Mouse (Mus musculus): Measurements from ENCODE around the gene Mobp. TPM values are rescaled to one million over a fixed set of nuclear protein-coding genes. Genes with fewer than 3 reads are reported as not detected.

Mobp gene
- polyA plus RNA-seq, 1 experiment from 2014 or later: not detected

DNA sequence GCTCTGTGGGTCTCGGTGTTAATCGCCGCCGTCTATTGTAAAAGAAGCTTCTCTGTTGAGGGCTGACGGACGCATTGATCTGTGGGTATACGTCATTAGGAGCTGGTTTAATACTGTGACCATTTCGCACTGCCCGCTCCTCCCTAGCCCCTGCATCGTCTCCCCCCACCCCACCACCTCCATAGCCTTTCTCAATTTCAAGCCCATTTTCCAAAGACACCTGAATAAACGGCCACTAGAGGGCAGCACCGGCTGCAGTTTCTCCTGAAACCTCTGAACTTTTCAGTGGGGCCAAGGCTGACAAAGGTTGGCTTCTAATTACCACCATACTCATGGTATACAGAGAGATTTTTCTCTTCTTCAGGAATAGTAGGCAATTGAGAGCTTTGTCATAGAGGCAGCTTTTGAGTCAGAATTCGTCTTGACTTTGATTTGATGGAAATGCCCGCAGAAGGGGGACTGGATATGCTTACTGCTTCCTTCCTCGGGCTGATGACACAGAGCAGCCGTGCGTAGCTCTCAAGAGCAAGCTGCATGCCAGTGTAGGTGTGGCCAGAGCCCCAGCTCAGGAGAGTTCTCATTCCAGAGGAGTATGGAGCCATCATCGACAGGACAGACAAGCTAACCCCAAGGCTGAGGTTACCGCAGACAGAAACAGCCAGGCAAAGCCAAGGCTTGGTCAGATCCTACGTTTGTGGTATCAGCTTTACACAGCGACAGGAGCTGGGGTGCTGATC, 42.0 kb downstream of the Mobp start:
- H3K4me3 ChIP-seq: peak overlapping the region; percentile 41
- H3K4me1 ChIP-seq: no peaks in the 10 kb centered on the region
- ATAC-seq (ENCODE audit: insufficient number of reproducible peaks, insufficient read depth, low FRiP score, low TSS enrichment, low read depth): no peak
- no peaks in the 10 kb centered on the region for H3K9me3 ChIP-seq
- H3K9ac ChIP-seq: 0 out of 2 replicates have a peak overlapping the region, but pooled peaks have one; percentile 44
- H3K36me3 ChIP-seq: no peaks in the 10 kb centered on the region
- 25% methylated on average over 21 of the region's 21 CpGs for WGBS
- H3K27me3 ChIP-seq: peaks cover 9% of the 10 kb centered on the region
- H3K4me2 ChIP-seq: peak overlapping the region; percentile 57
- H3K27ac ChIP-seq: no peak overlapping the region

GRCm38 (mm10) chr9:120192742-120193141, 43.2 kb downstream of the Mobp start:
- Histone ChIP-seq H3K4me2 (no peak overlapping the region), H3K27ac (no peak overlapping the region), H3K36me3 (no peaks in the 10 kb centered on the region), H3K4me1 (no peaks in the 10 kb centered on the region), H3K9me3 (no peaks in the 10 kb centered on the region), H3K4me3 (no peak overlapping the region), H3K9ac (no peak overlapping the region), H3K27me3 (peaks cover 9% of the 10 kb centered on the region)
- ATAC-seq (ENCODE audit: insufficient number of reproducible peaks, insufficient read depth, low FRiP score, low TSS enrichment, low read depth): no peak
- 73% methylated on average over 7 of the region's 7 CpGs for WGBS

DNA sequence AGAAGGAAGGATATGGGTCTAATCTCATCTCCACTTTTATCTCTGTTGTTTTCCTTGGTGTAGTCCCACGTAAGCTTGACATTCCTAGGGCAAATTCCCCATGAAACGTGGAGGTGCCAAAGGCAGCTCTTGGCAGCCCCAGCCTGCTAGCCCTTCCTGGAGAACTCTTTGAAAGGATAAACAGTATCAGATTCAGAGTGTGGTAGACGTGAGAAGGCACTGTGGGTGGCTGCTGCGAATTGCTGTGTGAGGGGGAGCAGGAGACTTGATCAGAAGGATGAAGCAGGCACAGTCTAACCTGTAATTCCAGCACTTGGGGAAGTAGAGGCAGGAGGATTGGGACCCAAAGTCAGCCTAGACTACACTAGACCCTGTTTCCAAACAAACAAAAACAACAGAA, 51.4 kb downstream of the Mobp start:
- no peaks in the 10 kb centered on the region for H3K36me3 ChIP-seq
- WGBS: 58% methylated on average over 4 of the region's 4 CpGs
- no peak overlapping the region for H3K27ac ChIP-seq
- no peaks in the 10 kb centered on the region for H3K9me3 ChIP-seq
- no peak for ATAC-seq (ENCODE audit: insufficient number of reproducible peaks, insufficient read depth, low FRiP score, low TSS enrichment, low read depth)
- peaks cover 3% of the 10 kb centered on the region for H3K27me3 ChIP-seq
- H3K4me3 ChIP-seq: no peak overlapping the region
- H3K9ac ChIP-seq: no peak overlapping the region
- no peaks in the 10 kb centered on the region for H3K4me1 ChIP-seq
- no peak overlapping the region for H3K4me2 ChIP-seq

- peaks cover 3% of the 10 kb centered on the region for H3K27me3 ChIP-seq
- ATAC-seq (ENCODE audit: insufficient number of reproducible peaks, insufficient read depth, low FRiP score, low TSS enrichment, low read depth): no peak
- H3K36me3 ChIP-seq: no peaks in the 10 kb centered on the region
- no peak overlapping the region for H3K27ac ChIP-seq
- H3K9me3 ChIP-seq: no peaks in the 10 kb centered on the region
- no peak overlapping the region for H3K4me2 ChIP-seq
- no peak overlapping the region for H3K4me3 ChIP-seq
- H3K9ac ChIP-seq: no peak overlapping the region
- WGBS: 84% methylated on average over 7 of the region's 7 CpGs
- no peaks in the 10 kb centered on the region; the same call in 1 of the 2 replicates for H3K4me1 ChIP-seq
These were observed 52.2 kb downstream of the Mobp start for GRCm38 (mm10) chr9:120201743-120202142.

DNA sequence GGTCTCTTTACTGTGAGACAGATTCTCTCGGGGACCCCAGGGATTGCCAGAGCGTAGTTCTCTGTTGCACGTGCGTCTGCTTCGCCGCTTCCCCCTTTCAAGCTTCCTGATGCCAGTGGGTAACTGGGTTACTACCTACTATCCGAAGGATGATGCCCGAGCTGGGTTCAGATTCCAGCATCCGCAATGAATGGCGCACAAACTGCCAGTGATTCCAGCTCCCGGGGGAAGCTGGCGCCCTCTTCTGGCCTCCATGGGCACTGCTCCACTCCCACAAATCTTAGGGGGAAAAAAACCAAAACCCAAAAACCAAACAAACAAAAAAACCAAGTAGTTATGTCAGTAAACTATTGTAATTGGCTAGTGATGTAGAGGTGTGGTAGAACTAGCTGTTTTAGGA, 53.2 kb downstream of the Mobp start:
- Histone ChIP-seq H3K27ac (no peak overlapping the region), H3K9ac (no peak overlapping the region), H3K4me2 (no peak overlapping the region), H3K9me3 (no peaks in the 10 kb centered on the region), H3K27me3 (peaks cover 3% of the 10 kb centered on the region), H3K36me3 (no peaks in the 10 kb centered on the region), H3K4me1 (peaks cover 6% of the 10 kb centered on the region; the same call in 1 of the 2 replicates), H3K4me3 (no peak overlapping the region)
- 18% methylated on average over 12 of the region's 12 CpGs for WGBS
- ATAC-seq (ENCODE audit: insufficient number of reproducible peaks, insufficient read depth, low FRiP score, low TSS enrichment, low read depth): no peak

DNA sequence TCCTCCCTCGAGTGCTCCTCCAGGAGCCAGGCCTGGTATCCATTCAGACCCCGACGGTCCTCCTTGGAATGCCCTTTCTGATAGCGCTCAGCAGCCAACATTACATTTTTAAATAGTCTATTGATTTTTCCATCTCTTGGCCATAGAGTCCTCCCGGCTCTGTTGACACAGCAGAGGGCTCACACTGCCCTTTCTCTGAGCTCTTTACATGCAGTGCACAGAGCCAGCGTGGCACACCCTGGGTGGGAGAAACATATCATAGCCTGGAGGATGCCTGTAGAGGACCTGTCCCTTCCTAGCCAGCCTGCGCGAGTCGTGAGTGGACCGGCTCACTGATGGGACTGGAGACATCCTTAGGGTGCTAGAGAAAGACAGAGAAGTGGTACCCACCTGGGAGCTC, 54.4 kb downstream of the Mobp start:
- no peak overlapping the region for H3K27ac ChIP-seq
- no peak overlapping the region for H3K4me3 ChIP-seq
- H3K9me3 ChIP-seq: no peaks in the 10 kb centered on the region
- no peak for ATAC-seq (ENCODE audit: insufficient number of reproducible peaks, insufficient read depth, low FRiP score, low TSS enrichment, low read depth)
- peaks cover 6% of the 10 kb centered on the region; the same call in 1 of the 2 replicates for H3K4me1 ChIP-seq
- H3K4me2 ChIP-seq: no peak overlapping the region
- no peak overlapping the region for H3K9ac ChIP-seq
- WGBS: 87% methylated on average over 10 of the region's 10 CpGs
- peaks cover 3% of the 10 kb centered on the region for H3K27me3 ChIP-seq
- no peaks in the 10 kb centered on the region for H3K36me3 ChIP-seq

GRCm38 (mm10) chr9:120206897-120207296, 57.4 kb downstream of the Mobp start:
- no peak for ATAC-seq (ENCODE audit: insufficient number of reproducible peaks, insufficient read depth, low FRiP score, low TSS enrichment, low read depth)
- peak overlapping the region; percentile 29 for H3K27ac ChIP-seq

GRCm38 (mm10) chr9:120210068-120210467, 60.6 kb downstream of the Mobp start:
- H3K4me2 ChIP-seq: no peak overlapping the region
- H3K36me3 ChIP-seq: no peaks in the 10 kb centered on the region
- no peak overlapping the region for H3K9ac ChIP-seq
- H3K27me3 ChIP-seq: no peaks in the 10 kb centered on the region
- H3K27ac ChIP-seq: no peak overlapping the region
- no peak for ATAC-seq (ENCODE audit: insufficient number of reproducible peaks, insufficient read depth, low FRiP score, low TSS enrichment, low read depth)
- 78% methylated on average over 4 of the region's 4 CpGs for WGBS
- H3K4me3 ChIP-seq: no peak overlapping the region
- H3K9me3 ChIP-seq: no peaks in the 10 kb centered on the region
- H3K4me1 ChIP-seq: peaks cover 6% of the 10 kb centered on the region; the same call in 1 of the 2 replicates

More at GRCm38 (mm10) chr9:120206897-120207296, 57.4 kb downstream of the Mobp start:
- Histone ChIP-seq H3K4me2 (peak overlapping the region; percentile 24), H3K36me3 (no peaks in the 10 kb centered on the region), H3K27me3 (peaks cover 1% of the 10 kb centered on the region; the same call in 1 of the 2 replicates), H3K9ac (no peak overlapping the region; the same call in 1 of the 2 replicates), H3K4me1 (peaks cover 6% of the 10 kb centered on the region; the same call in 1 of the 2 replicates), H3K4me3 (no peak overlapping the region), H3K9me3 (no peaks in the 10 kb centered on the region)
- 38% methylated on average over 17 of the region's 17 CpGs for WGBS

- ATAC-seq (ENCODE audit: insufficient number of reproducible peaks, insufficient read depth, low FRiP score, low TSS enrichment, low read depth): no peak
- no peak overlapping the region for H3K27ac ChIP-seq
- H3K4me1 ChIP-seq: peaks cover 10% of the 10 kb centered on the region; the same call in 1 of the 2 replicates
- H3K9ac ChIP-seq: no peak overlapping the region
- H3K27me3 ChIP-seq: no peaks in the 10 kb centered on the region
- H3K4me3 ChIP-seq: no peak overlapping the region
- H3K4me2 ChIP-seq: no peak overlapping the region
- H3K9me3 ChIP-seq: no peaks in the 10 kb centered on the region
- no peaks in the 10 kb centered on the region for H3K36me3 ChIP-seq
- 75% methylated on average over 4 of the region's 4 CpGs for WGBS
These were observed 61.4 kb downstream of the Mobp start for GRCm38 (mm10) chr9:120210865-120211264.

GRCm38 (mm10) chr9:120212936-120213335, 63.4 kb downstream of the Mobp start:
- Histone ChIP-seq H3K9ac (no peak overlapping the region), H3K27me3 (no peaks in the 10 kb centered on the region), H3K9me3 (no peaks in the 10 kb centered on the region), H3K36me3 (no peaks in the 10 kb centered on the region), H3K27ac (no peak overlapping the region), H3K4me1 (0 out of 2 replicates have a peak, but pooled peaks cover 4% of the 10 kb centered on the region), H3K4me3 (no peak overlapping the region), H3K4me2 (no peak overlapping the region)
- ATAC-seq (ENCODE audit: insufficient number of reproducible peaks, insufficient read depth, low FRiP score, low TSS enrichment, low read depth): no peak
- 79% methylated on average over 6 of the region's 6 CpGs for WGBS

DNA sequence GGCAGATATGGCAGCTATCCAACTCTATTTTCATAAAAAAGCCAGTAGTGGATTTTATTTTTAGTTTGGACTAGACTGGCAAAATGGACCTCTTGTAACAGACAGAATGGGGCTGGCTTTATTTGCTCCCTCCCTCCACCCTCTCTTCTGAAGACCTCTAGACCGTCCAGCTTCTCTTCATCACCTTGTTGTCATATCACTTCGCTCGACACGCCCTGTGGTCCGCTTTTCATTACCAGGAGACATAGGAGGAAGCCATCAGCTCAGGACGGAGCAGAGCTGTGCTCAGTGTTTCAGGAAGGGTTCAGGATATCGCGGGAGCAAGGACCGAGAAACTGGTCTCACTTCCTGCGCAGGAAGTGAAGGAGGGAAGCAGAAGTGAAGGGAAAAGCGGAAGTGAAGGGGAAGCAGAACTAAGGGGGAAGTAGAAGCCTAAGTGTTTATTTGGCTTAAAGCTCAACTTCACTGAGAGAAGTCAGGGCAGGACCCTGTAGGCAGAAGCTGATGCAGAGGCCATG, 65.5 kb downstream of the Mobp start:
- Histone ChIP-seq H3K4me2 (no peak overlapping the region), H3K4me3 (no peak overlapping the region), H3K9ac (no peak overlapping the region), H3K9me3 (no peaks in the 10 kb centered on the region), H3K27ac (no peak overlapping the region), H3K36me3 (no peaks in the 10 kb centered on the region), H3K4me1 (0 out of 2 replicates have a peak, but pooled peaks cover 4% of the 10 kb centered on the region), H3K27me3 (no peaks in the 10 kb centered on the region)
- no peak for ATAC-seq (ENCODE audit: insufficient number of reproducible peaks, insufficient read depth, low FRiP score, low TSS enrichment, low read depth)
- WGBS: 87% methylated on average over 11 of the region's 11 CpGs

DNA sequence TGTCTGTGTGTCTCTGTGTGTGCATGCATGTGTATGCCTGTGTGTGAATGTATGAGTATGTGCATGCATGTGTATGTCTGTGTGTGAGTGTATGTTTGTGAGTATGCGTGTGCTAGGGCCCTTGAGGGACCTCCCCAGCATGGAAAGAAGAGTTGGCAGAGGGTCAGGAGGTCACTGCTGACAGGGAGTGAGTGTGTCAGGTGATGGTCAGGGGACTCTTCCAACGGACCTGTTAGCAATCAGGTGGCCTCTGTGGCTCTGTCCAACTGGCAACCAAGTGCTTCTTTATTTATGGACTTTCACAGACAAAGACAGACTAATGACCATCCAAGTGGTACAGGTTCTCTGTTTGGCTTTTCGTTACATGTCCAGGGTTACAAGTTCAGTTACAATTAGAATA, 69.9 kb downstream of the Mobp start:
- no peak for ATAC-seq (ENCODE audit: insufficient number of reproducible peaks, insufficient read depth, low FRiP score, low TSS enrichment, low read depth)
- Histone ChIP-seq H3K36me3 (no peaks in the 10 kb centered on the region), H3K4me3 (no peak overlapping the region), H3K27ac (no peak overlapping the region), H3K27me3 (peaks cover 7% of the 10 kb centered on the region; the same call in 1 of the 2 replicates), H3K4me1 (peaks cover 10% of the 10 kb centered on the region; the same call in 1 of the 2 replicates), H3K9me3 (no peaks in the 10 kb centered on the region), H3K4me2 (no peak overlapping the region), H3K9ac (no peak overlapping the region)
- 74% methylated on average over 3 of the region's 3 CpGs for WGBS
